Mouse (Mus musculus) layer of hippocampus, adult 2 months (tissue): ENCODE data around the gene Marc2. TPM values are rescaled to one million over a fixed set of nuclear protein-coding genes. Genes with fewer than 3 reads are reported as not detected.
A peak's percentile ranks its signal among the peaks of the same experiment; 100 is the strongest.

Experiments
- DNase-seq, 2 experiments: peaks; one replicate each; pipeline ENCODE4 v3.0.0; 2022; ENCODE audit warnings: low spot score in 2 of 2
- H3K27ac ChIP-seq: fragments of 200-600 bp; 2 replicates; pipeline ENCODE4 v1.8.1; 2022
- H3K4me3 ChIP-seq: fragments of 200-600 bp; 2 replicates; pipeline ENCODE4 v1.8.1; 2022; ENCODE audit warnings: mild to moderate bottlenecking
- CTCF ChIP-seq: fragments of 200-600 bp; conservative IDR thresholded peaks from 2 replicates; pipeline ENCODE4 v1.8.1; 2022; ENCODE audit warnings: antibody characterized with exemption, mild to moderate bottlenecking, moderate library complexity
- microRNA-seq, 2 experiments: library from miRNA; unstranded; fragments of <30 nt; microRNA quantifications; one replicate each; pipeline ENCODE4 v1.2.0; 2021
- total RNA-seq, 2 experiments: library from RNA; stranded (reverse); gene quantifications; 2 replicates each; pipeline ENCODE4 v1.2.3; 2021

Gene Marc2
- total RNA-seq, 2 experiments from 2014 or later, result 103 to 120 TPM

DNA sequence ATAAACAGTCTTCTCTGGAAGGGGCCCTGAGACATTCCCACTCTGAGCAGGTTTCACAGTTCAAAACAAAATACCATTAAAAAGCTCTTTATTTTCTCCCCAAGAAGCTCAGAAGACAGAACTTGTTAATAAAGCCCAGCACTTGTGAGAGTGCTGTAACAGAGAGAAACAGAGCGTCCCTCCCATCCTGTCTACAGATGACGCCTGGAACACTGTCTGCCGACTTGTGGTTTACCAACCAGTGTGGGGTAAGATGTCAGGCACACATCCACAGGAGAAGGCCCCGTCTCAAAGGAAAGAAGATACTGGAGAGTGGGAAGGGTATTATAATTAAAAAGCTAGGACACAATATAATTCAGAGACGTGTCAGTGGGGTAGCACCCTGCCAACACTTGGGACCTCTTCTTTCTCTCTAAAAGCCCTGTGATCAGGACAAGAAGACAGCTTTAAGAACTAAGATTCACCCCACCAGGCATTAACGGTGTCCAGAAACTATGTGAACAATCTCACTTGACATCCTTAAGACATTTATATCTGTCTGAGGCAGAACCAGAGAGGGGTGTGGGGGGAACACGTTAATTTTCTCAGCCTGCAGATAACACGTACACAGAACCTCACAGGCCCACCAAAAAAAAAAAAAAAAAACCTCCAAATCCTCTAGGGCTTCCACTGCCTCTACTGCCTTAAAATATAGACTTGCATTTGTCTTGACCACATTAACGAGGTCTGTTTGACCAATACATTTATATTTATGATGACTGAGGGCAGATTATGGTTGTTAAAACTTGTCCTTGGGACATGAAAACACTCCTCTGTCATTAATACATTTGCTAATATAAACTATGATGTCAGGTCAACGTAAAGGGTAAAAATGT, 64.7 kb downstream of the Marc2 start:
- H3K27ac ChIP-seq, result no peak overlapping the region
- no peak for DNase-seq
- H3K4me3 ChIP-seq, result no peak overlapping the region
- no peak for TF ChIP-seq CTCF

DNA sequence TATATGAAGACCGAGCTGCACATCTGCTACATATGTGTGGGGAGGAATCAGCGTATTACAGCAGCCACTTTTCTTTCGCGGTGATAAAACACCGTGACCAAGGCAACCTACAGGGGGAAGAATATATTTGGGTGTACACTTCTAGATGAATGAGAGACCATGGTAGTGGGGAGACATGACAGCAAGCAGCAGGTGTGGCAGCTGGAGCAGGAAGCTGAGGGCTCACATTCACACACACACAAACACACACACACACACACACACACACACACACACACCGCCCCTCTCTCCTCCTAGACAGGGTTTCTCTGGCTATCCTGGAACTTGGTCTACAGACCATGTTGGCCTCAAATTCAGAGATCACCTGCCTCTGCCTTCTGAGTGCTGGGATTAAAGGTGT, 68.1 kb downstream of the Marc2 start:
- no peak for TF ChIP-seq CTCF
- no peak overlapping the region for H3K4me3 ChIP-seq
- H3K27ac ChIP-seq, result no peak overlapping the region
- no peak for DNase-seq

- Histone ChIP-seq H3K4me3 (no peak overlapping the region), H3K27ac (no peak overlapping the region)
- TF ChIP-seq CTCF, result peak; percentile 56
- no peak for DNase-seq
Measured at GRCm38 (mm10) chr1:184777061-184777795, 69.0 kb downstream of the Marc2 start.

DNA sequence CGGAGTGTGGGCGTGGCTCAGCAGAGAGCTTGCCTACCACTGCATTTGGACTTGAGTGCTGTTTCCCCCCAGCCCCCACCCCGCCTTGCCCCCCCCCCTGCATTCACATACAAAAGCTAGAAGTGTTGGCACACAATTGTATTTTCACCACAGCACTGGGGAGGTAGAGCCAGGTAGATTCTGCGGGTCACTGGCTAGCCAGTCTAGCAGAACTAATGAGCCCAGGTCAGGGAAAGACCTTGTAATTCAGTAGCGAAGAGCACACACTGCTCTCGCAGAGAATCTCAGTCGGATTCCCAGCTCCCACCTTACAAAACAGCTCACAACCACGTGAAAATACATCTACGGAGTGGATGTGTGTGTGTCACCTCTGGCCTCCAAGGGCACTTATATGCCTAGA, 71.0 kb downstream of the Marc2 start:
- no peak for TF ChIP-seq CTCF
- Histone ChIP-seq H3K27ac (no peak overlapping the region), H3K4me3 (no peak overlapping the region)
- DNase-seq, result no peak

DNA sequence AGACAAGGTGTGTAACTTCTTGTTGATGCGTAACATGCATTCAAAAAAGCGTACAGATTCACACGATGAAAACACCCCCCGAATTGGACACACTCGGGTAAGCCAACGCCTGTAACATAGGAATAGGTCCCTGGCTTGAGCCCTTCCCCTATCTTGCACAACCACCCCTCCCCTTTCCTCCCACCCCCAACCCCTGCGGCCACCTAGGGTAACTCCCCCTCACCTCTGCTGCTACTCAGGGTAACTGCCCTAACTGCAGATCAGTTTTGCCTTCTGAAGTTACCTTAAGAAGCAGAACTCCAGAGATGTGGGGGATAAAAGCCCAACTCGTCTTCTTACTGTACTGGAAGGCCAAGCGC, 74.4 kb downstream of the Marc2 start:
- H3K27ac ChIP-seq, result no peak overlapping the region
- H3K4me3 ChIP-seq, result no peak overlapping the region
- no peak for TF ChIP-seq CTCF
- DNase-seq, result no peak

DNA sequence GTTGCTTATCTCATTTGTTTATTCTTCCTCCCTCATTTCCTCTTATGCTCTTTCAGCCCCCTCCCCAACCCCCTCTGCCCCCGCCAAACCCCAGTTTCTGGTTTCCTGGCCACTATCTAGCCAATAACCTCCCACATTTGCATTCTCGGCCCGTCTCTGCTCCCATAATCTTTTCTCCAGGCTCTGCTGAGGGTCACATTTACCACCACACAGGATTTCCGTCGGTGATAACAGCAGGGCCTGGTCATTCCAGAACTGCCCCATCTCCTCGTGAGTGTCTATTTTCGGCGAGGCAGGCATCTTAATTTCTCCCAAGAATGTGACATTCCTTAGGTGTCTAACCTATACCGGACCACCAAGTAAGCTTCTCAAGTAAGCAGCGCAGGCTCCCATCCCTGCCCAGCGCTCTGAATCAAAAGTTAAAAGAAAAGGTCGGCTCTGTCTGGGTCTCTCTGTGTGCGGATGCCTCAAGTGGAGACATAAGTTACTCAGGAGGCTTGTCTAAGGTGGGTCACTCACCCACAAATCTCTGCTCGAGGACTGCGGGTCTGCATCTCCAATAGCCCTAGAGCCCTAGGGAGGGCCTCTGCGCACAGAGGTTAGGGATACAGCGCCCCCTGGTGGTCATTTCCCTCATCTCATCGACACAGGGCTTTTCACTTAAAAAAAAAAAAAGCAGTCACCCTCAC, 74.9 kb downstream of the Marc2 start:
- Histone ChIP-seq H3K4me3 (no peak overlapping the region), H3K27ac (no peak overlapping the region)
- peak; percentile 92 for TF ChIP-seq CTCF
- peak; percentile 22 to 81 for DNase-seq

DNA sequence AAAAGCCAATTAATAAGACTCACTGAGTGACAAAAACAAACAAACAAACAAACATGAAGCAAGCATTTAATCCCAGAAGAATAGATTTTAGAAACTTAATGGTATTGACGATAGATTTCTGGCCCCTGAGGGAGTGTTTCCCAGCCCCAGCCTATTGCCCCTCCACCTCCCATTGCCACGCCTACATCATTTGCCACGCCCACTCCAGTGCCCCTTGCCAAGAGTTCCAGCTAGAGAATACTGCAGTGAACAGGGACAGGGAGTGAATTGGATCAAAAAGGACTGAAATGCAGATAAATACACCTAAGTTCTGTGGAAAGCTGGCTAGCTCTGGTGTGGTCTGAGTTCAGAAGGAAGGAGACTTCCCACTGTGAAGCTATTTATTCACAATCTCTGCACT, 82.4 kb downstream of the Marc2 start:
- no peak for DNase-seq
- Histone ChIP-seq H3K4me3 (no peak overlapping the region), H3K27ac (no peak overlapping the region)
- TF ChIP-seq CTCF, result no peak

Small RNAs within 50 kb of the gene (microRNA-seq; reads per million reads assigned to microRNA genes)
- 223 to 244 reads per million in 2 experiments for gene Mir1981

Other genes with a start within 250 kb of the Marc2 start
- gene Hlx, start 113.8 kb downstream of the Marc2 start, total RNA-seq, result 1 to 10 TPM; 1.4 to 1.6 TPM
- under 1 TPM in 1 of 2 experiments, not detected in 1; 0.28 TPM for gene Marc1, start 35.1 kb downstream of the Marc2 start, total RNA-seq
- gene C130074G19Rik, start 36.8 kb upstream of the Marc2 start, total RNA-seq, result 1 to 10 TPM; 7.1 to 8.3 TPM
- 10 to 100 TPM; 49.4 to 51.6 TPM for gene Mark1, start 153.1 kb upstream of the Marc2 start, total RNA-seq